Mouse (Mus musculus) adrenal gland, adult 18-20 months (tissue): ENCODE results near the gene E330034G19Rik. TPM values are rescaled to one million over a fixed set of nuclear protein-coding genes. Genes with fewer than 3 reads are reported as not detected.
"Not testable (repeated sequence)": the region's sequence is repeated elsewhere in the genome, so short reads cannot be mapped to it uniquely, and the experiment has no call there.

ENCODE experiments used
- DNase-seq, 2 experiments: peaks; one replicate each; pipeline ENCODE4 v3.0.0; 2021 to 2022; ENCODE audit warnings: low spot score in 2 of 2
- total RNA-seq, 2 experiments: library from RNA; stranded (reverse); gene quantifications; 1 replicate in 1 of 2; 2 replicates in 1 of 2; pipeline ENCODE4 v1.2.3; 2021

Gene E330034G19Rik
- total RNA-seq, 2 experiments from 2014 or later: not detected

GRCm38 (mm10) chr14:24347007-24347406, 54.0 kb downstream of the E330034G19Rik start:
- DNase-seq: not testable (repeated sequence)

GRCm38 (mm10) chr14:24358295-24358951, 65.4 kb downstream of the E330034G19Rik start:
- peak; percentile 31 to 48 for DNase-seq

Other genes with a start within 250 kb of the E330034G19Rik start
- 10 to 100 TPM; 35.7 to 51.6 TPM for gene Dlg5, start 47.3 kb upstream of the E330034G19Rik start, total RNA-seq
- gene Polr3a, start 193.8 kb downstream of the E330034G19Rik start, total RNA-seq: 10 to 100 TPM; 15.6 to 19.4 TPM
- 1,000 to 10,000 TPM; 1,551 to 1,745 TPM for gene Rps24, start 193.9 kb downstream of the E330034G19Rik start, total RNA-seq